Mouse (Mus musculus) lung, embryonic 14.5 days (tissue): ENCODE measurements at regions not wholly inside any gene's neighbourhood (a gene's known extent, or its start where the extent isn't known, plus 50 kb on each side); places are given as distances from the start of the nearest gene placed in this dataset.

Experiments
- ATAC-seq: fragments of 200-750 bp; cut with Nextera tagmentation; 2 replicates; pipeline ENCODE4 v1.8.0; 2017; ENCODE audit warnings: mild to moderate bottlenecking, moderate TSS enrichment, moderate library complexity; ENCODE audit not compliant: insufficient read depth
- DNase-seq: peaks from one replicate; pipeline ENCODE4 v3.0.0-alpha.2; 2015
- H3K27ac ChIP-seq: fragments of 300-500 bp; sonication (generic); 2 replicates; pipeline ENCODE4 v1.5.1; 2014; ENCODE audit warnings: low read depth, mild to moderate bottlenecking, moderate library complexity
- H3K27me3 ChIP-seq: fragments of 300-500 bp; sonication (generic); 2 replicates; pipeline ENCODE4 v1.6.1; 2014; ENCODE audit warnings: low read length, control low read depth; ENCODE audit not compliant: insufficient read depth
- H3K36me3 ChIP-seq: fragments of 300-500 bp; sonication (generic); 2 replicates; pipeline ENCODE4 v1.6.1; 2014; ENCODE audit warnings: control low read depth; ENCODE audit not compliant: insufficient read depth
- H3K4me1 ChIP-seq: fragments of 300-500 bp; sonication (generic); 2 replicates; pipeline ENCODE4 v1.6.1; 2014; ENCODE audit warnings: antibody characterized with exemption, control low read depth; ENCODE audit not compliant: insufficient read depth
- H3K4me2 ChIP-seq: fragments of 300-500 bp; sonication (generic); 2 replicates; pipeline ENCODE4 v1.6.1; 2014; ENCODE audit warnings: mild to moderate bottlenecking
- H3K4me3 ChIP-seq: fragments of 300-500 bp; sonication (generic); 2 replicates; pipeline ENCODE4 v1.5.1; 2014; ENCODE audit warnings: low read depth, low read length
- H3K9ac ChIP-seq: fragments of 300-500 bp; sonication (generic); 2 replicates; pipeline ENCODE4 v1.6.1; 2014
- H3K9me3 ChIP-seq: fragments of 300-500 bp; sonication (generic); 2 replicates; pipeline ENCODE4 v1.6.1; 2016; ENCODE audit warnings: low read depth, low read length, control low read depth
- CTCF ChIP-seq: IDR thresholded peaks from 2 replicates; pipeline ENCODE4 v1.5.1; 2016; ENCODE audit warnings: antibody characterized with exemption, low read depth
- WGBS: fragments of 180-500 bp; shearing (Covaris S2); extraction: QIAGEN DNeasy Blood & Tissue Kit; methylation state at CpG from one replicate; pipeline ENCODE4 v1.1.7; 2014; 5-methylcytosine and 5-hydroxymethylcytosine counted together

- 90% methylated on average over 4 of the region's 4 CpGs for WGBS
- Histone ChIP-seq H3K27me3 (no peaks in the 10 kb centered on the region), H3K4me2 (no peak overlapping the region), H3K4me3 (no peak overlapping the region), H3K27ac (no peak overlapping the region), H3K4me1 (no peaks in the 10 kb centered on the region), H3K9me3 (no peaks in the 10 kb centered on the region), H3K36me3 (no peaks in the 10 kb centered on the region), H3K9ac (no peak overlapping the region)
- no peak for TF ChIP-seq CTCF
- no peak for DNase-seq
- ATAC-seq: no peak
Observed at GRCm38 (mm10) chr10:7267903-7268302, 55.9 kb upstream of the Cnksr3 start.

- TF ChIP-seq CTCF: no peak
- H3K4me1 ChIP-seq: no peaks in the 10 kb centered on the region
- WGBS: 79% methylated on average over 4 of the region's 4 CpGs
- no peak overlapping the region for H3K9ac ChIP-seq
- H3K36me3 ChIP-seq: no peaks in the 10 kb centered on the region
- H3K27ac ChIP-seq: no peak overlapping the region
- no peak overlapping the region for H3K4me3 ChIP-seq
- no peaks in the 10 kb centered on the region for H3K9me3 ChIP-seq
- no peaks in the 10 kb centered on the region for H3K27me3 ChIP-seq
- H3K4me2 ChIP-seq: no peak overlapping the region
- no peak for ATAC-seq
- no peak for DNase-seq
Observed at GRCm38 (mm10) chr10:7267106-7267505, 55.1 kb upstream of the Cnksr3 start.

- Histone ChIP-seq H3K27me3 (no peaks in the 10 kb centered on the region), H3K4me3 (no peak overlapping the region), H3K27ac (no peak overlapping the region), H3K36me3 (no peaks in the 10 kb centered on the region), H3K9me3 (no peaks in the 10 kb centered on the region), H3K4me1 (no peaks in the 10 kb centered on the region), H3K4me2 (no peak overlapping the region), H3K9ac (no peak overlapping the region)
- 45% methylated on average over 9 of the region's 9 CpGs for WGBS
- no peak for TF ChIP-seq CTCF
- DNase-seq: no peak
- no peak for ATAC-seq
Observed at GRCm38 (mm10) chr10:7265412-7265811, 53.4 kb upstream of the Cnksr3 start.

GRCm38 (mm10) chr10:7264721-7265120 is 52.7 kb upstream of the Cnksr3 start:
- WGBS: 90% methylated on average over 4 of the region's 4 CpGs
- no peaks in the 10 kb centered on the region for H3K9me3 ChIP-seq
- H3K27me3 ChIP-seq: no peaks in the 10 kb centered on the region
- no peaks in the 10 kb centered on the region for H3K4me1 ChIP-seq
- no peak overlapping the region for H3K27ac ChIP-seq
- H3K9ac ChIP-seq: no peak overlapping the region
- no peak overlapping the region for H3K4me3 ChIP-seq
- no peak for TF ChIP-seq CTCF
- no peaks in the 10 kb centered on the region for H3K36me3 ChIP-seq
- DNase-seq: no peak
- ATAC-seq: no peak
- no peak overlapping the region for H3K4me2 ChIP-seq
